Mouse (Mus musculus) cerebellum, postnatal 4 days (tissue): ENCODE results near the gene Vmn2r10.
"Not testable (repeated sequence)": the region's sequence is repeated elsewhere in the genome, so short reads cannot be mapped to it uniquely, and the experiment has no call there.

Experiments used
- DNase-seq, 2 experiments: peaks; one replicate each; pipeline ENCODE4 v3.0.0; 2022; ENCODE audit warnings: low spot score in 2 of 2, mixed read lengths in 1 of 2

Vmn2r10 gene

DNA sequence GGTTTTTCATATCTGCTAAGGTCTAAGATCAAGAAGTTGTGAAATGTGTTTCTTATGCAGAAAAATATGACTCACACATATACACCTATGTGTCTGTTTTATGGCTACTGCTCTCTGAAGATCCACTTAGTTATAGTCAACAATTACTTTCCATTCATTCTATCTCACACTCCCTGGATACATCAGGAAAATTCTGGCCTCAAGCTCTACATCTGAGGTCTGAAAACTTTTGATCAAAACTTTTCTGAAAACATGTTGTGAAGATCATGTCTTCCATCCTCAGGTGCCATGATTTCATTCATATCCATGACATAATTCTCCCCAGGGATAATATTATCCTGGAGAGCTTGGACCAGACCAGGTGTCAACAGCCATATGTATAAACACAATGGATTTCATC, at the start of gene Vmn2r10:
TSS of gene Vmn2r10 (minus strand) at position 101 of the 400 bp plus-strand sequence.
- DNase-seq = not testable (repeated sequence)

DNA sequence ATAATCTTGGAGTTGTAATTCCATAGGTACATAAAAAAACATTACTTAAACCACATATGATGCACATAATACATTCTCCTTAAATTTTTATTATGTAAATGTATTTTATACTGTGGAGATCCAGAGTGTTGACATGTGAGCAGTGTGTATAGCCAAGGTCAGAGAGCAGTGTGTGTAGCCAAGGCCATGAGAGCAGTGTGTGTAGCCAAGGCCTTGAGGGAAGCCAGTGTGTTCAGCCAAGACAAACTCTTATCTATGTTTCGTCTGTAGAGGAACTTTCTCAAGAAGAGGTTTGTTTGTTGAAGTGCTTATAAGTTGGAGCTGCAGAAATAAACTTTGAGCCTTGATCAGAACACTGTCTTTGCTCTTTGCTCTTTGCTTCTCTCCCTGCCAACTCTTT, 49.0 kb upstream of the Vmn2r10 start:
- no peak for DNase-seq

DNA sequence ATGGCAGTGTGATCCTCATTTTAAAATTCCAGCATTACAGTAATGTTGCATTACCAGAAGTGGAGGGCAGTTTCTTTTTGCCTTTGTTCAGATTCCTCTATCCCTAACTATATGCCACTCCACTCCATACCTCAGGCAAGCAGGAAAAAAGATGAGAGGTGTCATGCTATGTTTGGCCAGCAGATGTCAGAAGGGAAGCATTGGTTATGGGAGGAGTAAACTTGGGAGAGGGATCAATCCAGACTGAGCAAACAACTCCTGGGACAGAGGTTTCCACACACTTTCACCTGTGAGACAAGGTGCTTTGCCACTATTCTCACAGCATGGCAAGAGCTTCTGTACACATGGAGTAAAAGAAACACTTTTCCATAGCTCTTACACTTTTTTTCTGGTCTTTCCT, 26.3 kb upstream of the Vmn2r10 start:
- no peak for DNase-seq

DNA sequence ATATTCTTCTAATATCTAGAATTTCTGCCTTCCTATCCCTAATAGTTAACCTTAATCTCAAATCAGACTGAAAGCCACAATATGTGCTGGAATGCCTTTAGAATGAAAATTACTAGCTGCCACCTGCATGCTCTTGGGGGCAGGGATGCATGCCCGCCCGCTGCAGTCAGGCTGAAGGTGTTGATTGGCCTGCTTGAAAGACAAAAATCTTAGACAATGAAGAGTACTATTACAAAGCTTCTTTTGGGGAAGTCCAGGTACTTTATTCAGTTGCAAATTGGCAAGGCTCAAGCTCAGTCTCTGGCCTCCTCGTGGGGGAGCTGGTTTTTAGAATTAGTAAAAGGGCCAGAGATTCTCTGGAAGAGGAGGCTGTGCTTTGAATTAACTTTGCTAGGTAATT, 17.4 kb downstream of the Vmn2r10 start:
- no peak for DNase-seq
